Mouse (Mus musculus): Measurements from ENCODE around the gene Lcp2. TPM values are rescaled to one million over a fixed set of nuclear protein-coding genes. Genes with fewer than 3 reads are reported as not detected.

The Lcp2 gene
- total and polyA plus RNA-seq, 3 experiments = 55.7 to 70.0 (median 66.4) TPM

DNA sequence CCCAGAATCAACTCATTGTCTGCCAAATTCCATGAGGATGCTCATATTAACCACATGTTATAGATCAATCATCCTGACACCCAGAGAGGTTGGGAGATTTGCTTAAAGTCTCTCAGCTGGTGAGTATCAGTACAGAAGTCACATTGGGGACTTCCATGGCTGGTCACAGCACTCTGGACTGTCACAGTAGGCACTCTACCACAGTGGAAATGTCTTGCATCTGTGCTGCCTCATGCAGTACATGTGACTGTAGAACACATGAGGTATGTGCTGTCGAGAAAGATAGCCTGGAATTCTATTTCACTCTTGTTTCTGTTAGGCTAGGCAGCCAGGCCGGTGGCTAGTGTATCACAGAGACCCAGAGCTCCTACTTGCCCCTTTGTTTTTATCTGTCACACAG is 11.9 kb upstream of the Lcp2 start:
- Histone ChIP-seq H3K9ac (ENCODE audit: control insufficient read depth, low read depth, low read length, poor library complexity, severe bottlenecking) (no peak overlapping the region), H3K4me3 (ENCODE audit: control insufficient read depth in 1 of 2, insufficient read depth in 1 of 2, low read depth in 2 of 2, low read length in 2 of 2) (no peak overlapping the region), H3K36me3 (ENCODE audit: control insufficient read depth in 1 of 2, insufficient read depth in 2 of 2, low read length in 2 of 2) (peaks cover 0 to 20% of the 10 kb centered on the region in 2 experiments; a peak in 2 of 4 replicates), H3K79me2 (ENCODE audit: control insufficient read depth, insufficient read depth, low read length, poor library complexity) (no peaks in the 10 kb centered on the region), H3K27me3 (ENCODE audit: control insufficient read depth in 1 of 2, insufficient read depth in 2 of 2, low read length in 2 of 2) (no peaks in the 10 kb centered on the region), H3K27ac (ENCODE audit: control insufficient read depth, low read depth, low read length) (no peak overlapping the region), H3K4me1 (ENCODE audit: control insufficient read depth in 1 of 2, insufficient read depth in 2 of 2, low read length in 2 of 2) (peaks cover 16 to 38% of the 10 kb centered on the region in 2 experiments), H3K9me3 (replicated peaks; ENCODE audit: insufficient read depth, low read length) (no peaks in the 10 kb centered on the region)
- TF ChIP-seq ZMIZ1 (IDR thresholded peaks at IDR 0.05; ENCODE audit: low read depth, low read length) (no peak), TCF12 (IDR thresholded peaks at IDR 0.05; ENCODE audit: low read depth, low read length) (no peak), SIN3A (IDR thresholded peaks at IDR 0.05; ENCODE audit: low read length) (no peak), MXI1 (IDR thresholded peaks at IDR 0.05; ENCODE audit: low read depth, low read length) (no peak), NRF1 (IDR thresholded peaks at IDR 0.05; ENCODE audit: insufficient read depth, low read depth, low read length, poor library complexity, severe bottlenecking) (no peak), TBP (IDR thresholded peaks at IDR 0.05; ENCODE audit: low read depth, low read length) (no peak), MYC (IDR thresholded peaks at IDR 0.05; ENCODE audit: low read depth, low read length) (no peak)
- no peak for DNase-seq (ENCODE audit: low read depth, low spot score)

GRCm38 (mm10) chr11:34035909-34036658 is 10.6 kb upstream of the Lcp2 start:
- no peaks in the 10 kb centered on the region for H3K79me2 ChIP-seq (ENCODE audit: control insufficient read depth, insufficient read depth, low read length, poor library complexity)
- peaks cover 10 to 31% of the 10 kb centered on the region in 2 experiments for H3K4me1 ChIP-seq (ENCODE audit: control insufficient read depth in 1 of 2, insufficient read depth in 2 of 2, low read length in 2 of 2)
- H3K9ac ChIP-seq (ENCODE audit: control insufficient read depth, low read depth, low read length, poor library complexity, severe bottlenecking) = no peak overlapping the region
- H3K4me3 ChIP-seq (ENCODE audit: control insufficient read depth in 1 of 2, insufficient read depth in 1 of 2, low read depth in 2 of 2, low read length in 2 of 2) = no peak overlapping the region
- no peak for TF ChIP-seq ELF1 (IDR thresholded peaks at IDR 0.05; ENCODE audit: low read depth, low read length)
- TF ChIP-seq RCOR1 (IDR thresholded peaks at IDR 0.05; ENCODE audit: low read depth, low read length) = no peak
- no peak for TF ChIP-seq JUND (IDR thresholded peaks at IDR 0.05; ENCODE audit: low read depth, low read length)
- no peak for TF ChIP-seq NELFE (IDR thresholded peaks at IDR 0.05; ENCODE audit: low read depth, low read length)
- no peak for DNase-seq (ENCODE audit: low read depth, low spot score)
- H3K36me3 ChIP-seq (ENCODE audit: control insufficient read depth in 1 of 2, insufficient read depth in 2 of 2, low read length in 2 of 2) = peaks cover 0 to 14% of the 10 kb centered on the region in 2 experiments; a peak in 2 of 4 replicates
- H3K27ac ChIP-seq (ENCODE audit: control insufficient read depth, low read depth, low read length) = no peak overlapping the region
- H3K9me3 ChIP-seq (replicated peaks; ENCODE audit: insufficient read depth, low read length) = no peaks in the 10 kb centered on the region
- H3K27me3 ChIP-seq (ENCODE audit: control insufficient read depth in 1 of 2, insufficient read depth in 2 of 2, low read length in 2 of 2) = no peaks in the 10 kb centered on the region

- Histone ChIP-seq H3K4me1 (ENCODE audit: control insufficient read depth in 1 of 2, insufficient read depth in 2 of 2, low read length in 2 of 2) (peaks cover 4 to 14% of the 10 kb centered on the region in 2 experiments), H3K27ac (ENCODE audit: control insufficient read depth, low read depth, low read length) (no peak overlapping the region), H3K79me2 (ENCODE audit: control insufficient read depth, insufficient read depth, low read length, poor library complexity) (no peaks in the 10 kb centered on the region), H3K27me3 (ENCODE audit: control insufficient read depth in 1 of 2, insufficient read depth in 2 of 2, low read length in 2 of 2) (no peaks in the 10 kb centered on the region), H3K9me3 (replicated peaks; ENCODE audit: insufficient read depth, low read length) (no peaks in the 10 kb centered on the region), H3K36me3 (ENCODE audit: control insufficient read depth in 1 of 2, insufficient read depth in 2 of 2, low read length in 2 of 2) (peaks cover 0 to 4% of the 10 kb centered on the region in 2 experiments; a peak in 2 of 4 replicates), H3K9ac (ENCODE audit: control insufficient read depth, low read depth, low read length, poor library complexity, severe bottlenecking) (no peak overlapping the region), H3K4me3 (ENCODE audit: control insufficient read depth in 1 of 2, insufficient read depth in 1 of 2, low read depth in 2 of 2, low read length in 2 of 2) (no peak overlapping the region)
- DNase-seq (ENCODE audit: low read depth, low spot score) = no peak
- TF ChIP-seq SMC3 (IDR thresholded peaks at IDR 0.05; ENCODE audit: low read depth, low read length) = no peak
- no peak for TF ChIP-seq MAX (IDR thresholded peaks at IDR 0.05; ENCODE audit: low read length)
- no peak for TF ChIP-seq NELFE (IDR thresholded peaks at IDR 0.05; ENCODE audit: low read depth, low read length)
- TF ChIP-seq ZC3H11A (IDR thresholded peaks at IDR 0.05; ENCODE audit: low read depth, low read length) = no peak
- TF ChIP-seq RCOR1 (IDR thresholded peaks at IDR 0.05; ENCODE audit: low read depth, low read length) = no peak
- no peak for TF ChIP-seq E2F4 (IDR thresholded peaks at IDR 0.05; ENCODE audit: borderline replicate concordance, low read depth, low read length)
- no peak for TF ChIP-seq ZMIZ1 (IDR thresholded peaks at IDR 0.05; ENCODE audit: low read depth, low read length)
- TF ChIP-seq POLR2AphosphoS5 (IDR thresholded peaks at IDR 0.05; ENCODE audit: borderline replicate concordance, low read depth, low read length) = no peak
- no peak for TF ChIP-seq BHLHE40 (IDR thresholded peaks at IDR 0.05; ENCODE audit: borderline replicate concordance, low read depth, low read length)
- no peak for TF ChIP-seq CHD1 (IDR thresholded peaks at IDR 0.05; ENCODE audit: low read depth, low read length)
These were observed 6.7 kb upstream of the Lcp2 start for GRCm38 (mm10) chr11:34040061-34040460.
